Mouse (Mus musculus) adrenal gland, adult (tissue): Measurements from ENCODE around the gene Ccnyl1.

ENCODE experiments used
- DNase-seq, 2 experiments: peaks; one replicate each; pipeline ENCODE4 v3.0.0; 2022 to 2023; ENCODE audit warnings: low spot score in 1 of 2; ENCODE audit not compliant: inconsistent age in 2 of 2

The Ccnyl1 gene

GRCm38 (mm10) chr1:64695156-64695555, 4.9 kb downstream of the Ccnyl1 start:
- no peak for DNase-seq

DNA sequence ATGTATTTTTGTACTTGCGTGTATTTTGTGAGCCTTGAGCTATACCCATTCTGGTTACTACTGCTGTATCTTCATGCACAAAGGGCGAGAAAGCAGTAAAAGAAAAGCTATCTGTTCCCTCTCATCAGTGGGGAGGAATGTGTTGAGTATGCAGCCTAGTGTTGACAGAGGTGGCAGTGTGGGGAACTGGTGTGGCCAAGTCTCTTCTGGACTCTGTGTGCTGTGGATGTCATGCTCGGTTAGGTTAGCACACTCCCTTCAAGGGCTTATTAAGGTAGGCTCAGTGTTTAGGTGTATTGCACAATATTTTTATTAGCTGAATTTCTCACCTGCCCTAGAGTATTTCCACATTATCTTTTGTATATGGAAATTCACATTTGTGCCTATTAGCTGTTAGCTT, 11.5 kb downstream of the Ccnyl1 start:
- no peak for DNase-seq

DNA sequence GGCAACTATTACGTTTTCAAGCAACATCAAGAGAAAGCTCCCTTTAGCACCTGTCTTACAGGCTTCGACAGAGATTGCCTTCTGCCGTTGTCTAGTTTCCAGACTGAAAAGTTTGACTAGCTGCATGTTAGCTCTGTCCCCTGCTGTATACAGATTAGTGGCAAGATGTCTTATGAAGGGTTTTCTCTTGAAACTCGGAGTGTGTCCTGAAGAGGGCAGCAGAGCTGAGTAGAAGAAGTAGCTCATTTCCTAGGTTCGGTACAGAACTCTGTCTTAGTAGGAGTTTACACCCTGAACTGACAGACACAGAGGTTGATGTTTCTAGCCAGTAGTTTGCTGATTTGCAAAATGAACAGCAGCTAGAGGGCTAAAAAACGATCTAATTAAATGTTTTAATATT, 15.0 kb downstream of the Ccnyl1 start:
- peak; percentile 53 to 90 for DNase-seq

DNA sequence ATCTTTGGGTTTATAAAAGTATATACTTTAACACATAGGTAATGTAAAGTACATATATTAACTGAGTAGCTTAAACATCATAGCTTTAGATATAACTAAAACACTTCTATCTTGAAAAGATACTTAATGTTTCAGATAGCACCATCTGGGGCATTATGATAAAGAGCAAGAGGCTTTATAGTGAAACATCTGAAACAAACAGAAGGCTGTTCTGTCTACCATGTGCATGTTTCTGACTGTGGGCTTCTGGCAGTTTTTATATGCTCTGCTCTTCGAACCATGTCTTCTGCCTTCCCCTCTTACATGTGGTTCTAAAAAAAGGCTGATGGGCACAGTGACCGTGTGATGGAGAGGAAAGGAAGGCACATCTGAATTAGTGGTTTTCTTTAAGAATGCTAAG, 16.4 kb downstream of the Ccnyl1 start:
- no peak for DNase-seq

- DNase-seq, result peak in 1 of 2 experiments; percentile 74
These were observed 19.6 kb downstream of the Ccnyl1 start for GRCm38 (mm10) chr1:64709891-64710290.

- no peak for DNase-seq
These were observed 21.9 kb downstream of the Ccnyl1 start for GRCm38 (mm10) chr1:64712006-64712760.

- DNase-seq, result peak in 1 of 2 experiments; percentile 25
These were observed 25.2 kb downstream of the Ccnyl1 start for GRCm38 (mm10) chr1:64715458-64715857.

GRCm38 (mm10) chr1:64716589-64717304, 26.5 kb downstream of the Ccnyl1 start:
- DNase-seq, result peak in 1 of 2 experiments; percentile 26

DNA sequence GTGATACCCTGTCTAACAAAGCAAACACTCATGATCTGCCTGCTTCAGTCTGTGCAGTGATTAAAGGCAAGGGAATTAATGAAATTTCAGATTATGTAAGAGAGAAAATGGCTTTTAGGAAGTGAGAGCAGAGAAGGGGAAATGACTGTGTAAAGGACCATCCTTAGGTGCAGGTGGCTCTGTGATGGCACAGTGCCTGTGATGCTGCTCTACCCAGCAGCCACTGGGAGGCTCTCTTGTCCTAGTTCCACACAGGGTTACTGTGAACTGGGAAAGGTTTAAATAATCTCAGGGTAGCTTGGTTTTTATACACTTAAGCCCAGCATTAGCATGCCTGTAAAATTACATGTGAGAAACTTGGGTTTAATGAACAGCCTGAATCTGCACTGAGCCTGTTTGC, 27.2 kb downstream of the Ccnyl1 start:
- DNase-seq, result peak; percentile 64 to 84

DNA sequence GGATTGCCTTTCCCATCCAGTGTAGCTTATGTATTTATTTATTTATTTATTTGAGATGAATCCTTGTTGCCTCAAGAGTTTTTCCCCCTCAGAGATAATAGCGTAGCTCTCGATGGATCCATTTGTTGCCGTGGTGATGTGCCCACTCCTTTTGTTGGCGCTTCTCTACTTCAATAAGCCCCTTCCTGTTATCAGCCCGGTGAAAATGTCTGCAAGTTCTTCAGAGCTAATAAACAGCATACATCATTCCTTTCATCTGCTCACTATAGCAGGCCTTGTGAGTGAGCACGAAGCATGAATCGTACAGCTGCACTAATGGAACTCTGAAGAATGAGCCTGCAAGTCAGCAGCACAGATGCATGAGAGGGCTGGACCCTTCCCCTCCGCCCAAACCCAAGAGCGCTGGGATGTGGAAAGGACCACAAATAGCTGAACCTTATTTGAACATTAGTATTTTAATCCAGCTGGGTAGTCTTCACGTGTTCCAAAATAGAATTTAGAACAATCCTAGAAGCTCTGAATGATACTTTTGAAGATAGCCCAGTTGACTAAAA, 30.9 kb downstream of the Ccnyl1 start:
- no peak for DNase-seq

DNA sequence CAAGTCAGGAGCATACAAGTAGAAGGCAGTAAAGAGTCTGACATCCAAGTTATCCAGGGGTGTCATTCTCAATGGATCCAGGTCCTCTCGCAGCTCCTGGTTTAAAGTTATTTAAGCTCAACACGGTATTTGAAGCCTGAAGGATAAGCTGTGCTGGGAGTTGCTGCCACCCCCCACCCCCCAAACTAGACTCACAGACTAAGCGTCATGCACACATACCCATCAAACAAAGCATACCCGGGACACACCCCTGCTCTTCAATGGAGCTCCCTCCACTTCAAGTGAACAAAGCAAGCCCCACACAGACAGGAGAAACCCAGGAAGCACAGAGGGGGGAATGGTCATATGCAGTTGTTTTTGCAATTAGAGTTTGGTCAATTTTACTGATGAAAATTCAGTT, 39.8 kb downstream of the Ccnyl1 start:
- no peak for DNase-seq

GRCm38 (mm10) chr1:64731341-64732020, 41.2 kb downstream of the Ccnyl1 start:
- peak; percentile 17 to 61 for DNase-seq

DNA sequence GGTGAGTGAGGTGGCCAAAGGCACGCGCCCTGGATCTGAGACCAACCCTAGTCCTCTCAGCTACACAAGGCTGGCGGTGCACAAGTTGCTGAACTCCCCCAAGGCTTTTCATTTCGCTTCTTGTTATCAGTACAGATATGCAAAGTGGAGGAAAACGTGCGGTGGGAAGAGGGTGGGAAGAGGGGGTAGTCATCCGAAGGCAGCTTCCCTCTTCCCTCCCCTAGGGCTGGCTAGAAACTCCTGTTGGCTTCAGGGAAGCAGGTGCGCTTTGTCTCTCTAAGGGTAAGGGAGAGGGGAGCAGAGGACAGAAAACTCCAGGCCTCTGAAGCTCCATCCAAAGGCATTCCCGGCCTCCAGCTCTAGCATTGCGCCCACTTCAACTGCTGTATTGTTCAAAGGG, 41.9 kb downstream of the Ccnyl1 start:
- DNase-seq, result peak; percentile 26 to 59

DNA sequence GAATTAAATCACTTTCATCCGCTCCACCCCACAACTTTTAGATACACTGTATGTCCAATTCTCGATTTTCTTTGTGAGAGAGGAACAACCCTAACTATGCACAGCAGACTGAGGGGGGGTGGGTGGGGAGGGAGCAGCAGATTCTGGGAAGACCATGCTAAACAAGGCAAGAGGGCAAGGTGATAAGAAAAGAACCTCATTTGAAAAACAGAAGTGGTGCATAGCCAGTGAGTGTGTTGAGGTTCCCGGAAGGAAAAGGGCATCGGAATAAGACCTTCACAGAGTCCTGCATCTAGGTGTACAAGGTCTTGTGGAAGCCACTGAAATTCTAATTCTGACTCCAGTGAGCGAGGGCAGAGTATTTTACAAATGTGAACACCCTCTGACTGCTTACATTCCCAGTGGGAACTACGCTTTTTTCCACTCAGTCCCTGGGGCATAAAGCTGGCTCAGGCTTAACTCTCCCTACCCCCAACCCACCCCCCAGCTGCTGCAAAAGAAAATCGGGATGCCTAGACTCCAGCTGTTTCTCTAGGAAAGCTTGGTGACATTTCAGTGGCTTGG, 42.5 kb downstream of the Ccnyl1 start:
- peak in 1 of 2 experiments; percentile 45 for DNase-seq

GRCm38 (mm10) chr1:64733453-64734245, 43.4 kb downstream of the Ccnyl1 start:
- peak in 1 of 2 experiments; percentile 49 for DNase-seq

DNA sequence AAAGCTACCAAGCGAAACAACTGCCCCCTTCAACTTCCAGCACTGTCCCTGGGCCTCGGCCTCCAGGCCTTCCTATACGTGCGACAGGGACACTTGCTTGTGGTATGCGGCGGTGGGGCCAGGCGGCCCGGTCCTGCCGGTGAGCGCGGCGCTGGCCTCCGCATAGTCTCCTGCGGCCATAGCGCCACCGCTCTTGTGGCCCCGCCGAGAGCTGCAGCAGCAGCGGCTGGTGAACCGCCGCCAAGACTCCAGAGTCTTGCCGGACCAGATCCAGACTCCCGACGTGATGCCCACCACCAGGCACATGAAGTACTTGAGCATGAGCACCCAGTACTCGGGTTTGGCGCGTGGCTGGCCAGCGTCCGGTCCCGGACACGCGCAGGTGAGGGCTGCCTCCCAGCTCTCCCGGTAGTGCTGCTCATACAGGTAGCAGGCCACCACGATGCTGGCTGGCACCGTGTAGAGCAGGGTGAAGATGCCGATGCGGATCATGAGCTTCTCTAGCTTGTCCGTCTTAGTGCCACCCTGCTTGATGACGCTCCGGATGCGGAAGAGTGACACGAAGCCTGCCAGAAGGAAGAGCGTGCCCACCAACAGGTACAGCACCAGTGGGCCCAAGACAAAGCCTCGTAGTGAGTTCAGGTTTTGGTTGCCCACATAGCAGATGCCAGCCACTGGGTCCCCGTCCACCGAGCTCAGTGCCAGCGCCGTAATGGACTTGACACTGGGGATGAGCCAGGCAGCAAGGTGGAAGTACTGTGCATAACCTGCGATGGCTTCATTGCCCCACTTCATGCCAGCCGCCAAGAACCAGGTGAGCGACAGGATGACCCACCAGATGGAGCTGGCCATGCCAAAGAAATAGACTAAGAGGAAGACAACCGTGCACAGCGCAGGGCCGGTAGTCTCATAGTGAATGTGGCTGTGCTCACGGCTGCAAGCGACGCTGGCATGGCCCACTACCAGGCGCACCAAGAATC, 44.8 kb downstream of the Ccnyl1 start:
- peak; percentile 67 to 84 for DNase-seq

DNA sequence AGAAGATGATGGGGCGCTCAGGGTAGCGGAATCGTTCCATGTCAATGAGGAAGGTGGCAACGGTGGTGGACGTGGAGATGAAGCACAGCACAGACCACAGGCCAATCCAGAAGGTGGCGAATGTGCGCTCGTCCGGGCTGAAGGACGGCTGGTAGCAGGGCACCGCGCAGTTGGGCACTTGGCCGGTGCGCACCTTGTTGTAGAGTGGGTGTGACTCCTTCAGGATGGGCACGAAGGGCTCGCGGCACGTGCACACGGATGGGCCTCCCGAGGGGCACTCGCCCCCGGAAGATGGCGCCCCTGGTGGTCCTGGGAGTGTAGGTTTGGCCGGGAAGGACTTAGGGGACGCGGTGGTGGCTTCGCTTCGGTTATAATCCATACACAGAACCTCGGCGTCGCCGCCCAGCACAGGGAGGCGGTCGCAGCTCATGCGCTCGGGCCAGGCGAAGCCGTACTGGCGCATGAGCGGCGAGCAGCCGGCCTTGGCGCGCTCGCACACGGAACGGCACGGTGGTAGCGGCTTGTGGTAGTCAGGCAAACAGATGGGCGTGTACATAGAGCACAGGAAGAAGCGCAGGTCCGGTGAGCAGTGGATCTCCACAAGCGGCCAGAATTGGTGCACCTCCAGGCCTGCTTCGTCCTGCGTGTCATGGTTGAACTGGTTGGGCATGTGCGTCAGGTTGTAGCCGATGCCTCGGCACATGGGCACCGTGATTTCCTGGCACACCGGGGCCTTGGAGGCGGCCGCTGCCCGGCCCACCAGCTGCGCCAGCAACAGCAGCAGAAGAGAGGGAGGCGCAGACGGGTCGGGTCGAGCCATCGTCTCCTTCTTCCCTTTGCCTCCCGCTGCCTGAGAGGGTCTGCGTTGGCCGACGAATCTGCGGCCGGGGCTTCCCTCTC, 45.8 kb downstream of the Ccnyl1 start:
- DNase-seq, result peak; percentile 73 to 87
